Comparison of ENCODE assay signal across 8 mouse cellular contexts in genomic region chr1:51478262-51479026, GRCm38 (mm10). TPM values are rescaled to one million over a fixed set of nuclear protein-coding genes. Genes with fewer than 3 reads are reported as not detected.
DNase-seq lines count a peak whose midpoint lies in the region; ATAC-seq and TF ChIP-seq lines count a peak whose summit lies in the region.

TSS of gene Nabp1 (minus strand) at chr1:51478425.

- no peaks in the 10 kb centered on the region for H3K36me3 ChIP-seq in hindbrain, embryonic 13.5 days

- POLR2A ChIA-PET in Patski (lab: Charles Lee), result interaction anchor here (0.6 to 3.1 kb wide), 2 partner anchors 21 to 32 kb away, joined by 3 to 9 read pairs; no protein-coding TSS in a partner anchor

- under 1% methylated on average over 51 of the region's 51 CpGs for WGBS in hindbrain, embryonic 13.5 days

- in situ Hi-C loops in Patski (cut with MboI; ENCODE audit: low pct_unique_long_range_greater_than_20kb), result no loop called here

- H3K4me3 ChIP-seq in hindbrain, embryonic 13.5 days, result peak within 1 kb of the TSS; percentile 64

- peak within 1 kb of the TSS; percentile 84 for H3K27ac ChIP-seq in hindbrain, embryonic 13.5 days

- H3K9me3 ChIP-seq in hindbrain, embryonic 13.5 days, result no peaks in the 10 kb centered on the region

- peak; percentile 100 for ATAC-seq in Patski
- ATAC-seq in hindbrain, embryonic 13.5 days (ENCODE audit: low FRiP score), result peak; percentile 100

- CTCF ChIA-PET in Patski (lab: Charles Lee), result no interaction called here

- peaks cover 8% of the 10 kb centered on the region for H3K4me1 ChIP-seq in hindbrain, embryonic 13.5 days (replicated peaks)

- DNase-seq in Patski (ENCODE audit: low read depth, low spot score), result peak; percentile 79
- peak; percentile 98 to 99 for DNase-seq in cerebellum, postnatal 14 days
- peak; percentile 97 to 98 for DNase-seq in frontal cortex, postnatal 14 days (ENCODE audit: low spot score in 2 of 2)
- peak; percentile 97 to 99 for DNase-seq in layer of hippocampus, postnatal 25 days (ENCODE audit: extremely low spot score in 1 of 2, low spot score in 1 of 2)
- DNase-seq in lung, postnatal 25 days (ENCODE audit: low spot score), result peak; percentile 99
- DNase-seq in retina, embryonic 14.5 days (ENCODE audit: low spot score), result peak; percentile 99
- peak; percentile 99 for DNase-seq in thymus, postnatal 4 days

- H3K4me2 ChIP-seq in hindbrain, embryonic 13.5 days, result peak within 1 kb of the TSS; percentile 97

- no peaks in the 10 kb centered on the region for H3K27me3 ChIP-seq in Patski
- H3K27me3 ChIP-seq in hindbrain, embryonic 13.5 days, result no peaks in the 10 kb centered on the region

- TF ChIP-seq CTCF in Patski (IDR thresholded peaks at IDR 0.05), result no peak

- peak within 1 kb of the TSS; percentile 77 for H3K9ac ChIP-seq in hindbrain, embryonic 13.5 days

RNA-seq across cellular contexts. Expression of gene Nabp1, which starts in this region (rescaled TPM):
- polyA plus RNA-seq in Patski (2021), result 20.8 TPM
- 7.5 and 7.8 TPM in 2 replicates for polyA plus RNA-seq in hindbrain, embryonic 13.5 days (2015; fragmentation: Nextera tagmentation; extraction: Ambion mirVana)
- total RNA-seq in layer of hippocampus, postnatal 25 days (2021), result 10 to 100 TPM; 15.6 to 22.3 TPM

Comparison
In these comparisons a context has a peak if more than half of its experiments do, and no peak if none do; other contexts are left out.
1. Peak in every context shown above with its lines: DNase-seq, ATAC-seq, H3K4me3 ChIP-seq and H3K27ac ChIP-seq.